Mouse (Mus musculus) liver, embryonic 18 days (tissue): ENCODE results near the gene Samd11. TPM values are rescaled to one million over a fixed set of nuclear protein-coding genes. Genes with fewer than 3 reads are reported as not detected.

Experiments
- polyA plus RNA-seq: library from polyadenylated mRNA; depleted of rRNA; stranded (reverse); fragments of >200 nt; gene quantifications from 2 replicates; pipeline ENCODE4 v1.2.3, GENCODE M21; 2012; rRNA removed

Samd11 gene
- 25.0 and 28.5 TPM in 2 replicates for polyA plus RNA-seq

GRCm38 (mm10) chr4:156255078-156255839 lies at the start of gene Samd11:
TSS of gene Samd11 (minus strand) at chr4:156255657.

GRCm38 (mm10) chr4:156235808-156236533 lies 19.5 kb downstream of the Samd11 start, which contains the start of gene Noc2l:
TSS of gene Noc2l (plus strand) at chr4:156236010.

GRCm38 (mm10) chr4:156234701-156235213 lies 20.7 kb downstream of the Samd11 start, which contains the start of gene Plekhn1:
TSS of gene Plekhn1 (minus strand) at chr4:156234857.

GRCm38 (mm10) chr4:156215649-156216048 lies 39.8 kb downstream of the Samd11 start, which contains the start of gene Perm1:
TSS of gene Perm1 (plus strand) at chr4:156215868.

GRCm38 (mm10) chr4:156203001-156203412 lies 52.5 kb downstream of the Samd11 start, which contains the start of gene AW011738:
TSS of gene AW011738 (plus strand) at chr4:156203304.

GRCm38 (mm10) chr4:156200623-156201475 lies 54.6 kb downstream of the Samd11 start, which contains the start of gene Isg15:
TSS of gene Isg15 (minus strand) at chr4:156200818.

GRCm38 (mm10) chr4:156197131-156197828 lies 58.2 kb downstream of the Samd11 start, which contains the start of gene Agrn:
TSS of gene Agrn (minus strand) at chr4:156197488.

Other genes with a start within 250 kb of the Samd11 start
- gene Tnfrsf4, start 241.8 kb downstream of the Samd11 start, polyA plus RNA-seq, result 0.71 and 1.2 TPM in 2 replicates
- gene Tnfrsf18, start 229.5 kb downstream of the Samd11 start, polyA plus RNA-seq, result 0.54 and 0.59 TPM in 2 replicates
- gene Ttll10, start 196.2 kb downstream of the Samd11 start, polyA plus RNA-seq, result 0.67 and 0.83 TPM in 2 replicates
- 9.1 and 9.9 TPM in 2 replicates for gene 9430015G10Rik, start 145.7 kb downstream of the Samd11 start, polyA plus RNA-seq
- 0.14 and 0.21 TPM in 2 replicates for gene Rnf223, start 125.1 kb downstream of the Samd11 start, polyA plus RNA-seq
- 19.8 and 22.7 TPM in 2 replicates for gene Agrn, start 58.2 kb downstream of the Samd11 start, polyA plus RNA-seq
- 100 and 213 TPM in 2 replicates for gene Isg15, start 54.8 kb downstream of the Samd11 start, polyA plus RNA-seq
- gene AW011738, start 52.4 kb downstream of the Samd11 start, polyA plus RNA-seq, result 2.5 and 3.4 TPM in 2 replicates
- 0.12 TPM in 2 replicates for gene Perm1, start 39.8 kb downstream of the Samd11 start, polyA plus RNA-seq
- gene Plekhn1, start 20.8 kb downstream of the Samd11 start, polyA plus RNA-seq, result 7.3 and 8.4 TPM in 2 replicates
- gene Noc2l, start 19.6 kb downstream of the Samd11 start, polyA plus RNA-seq, result 38.7 and 42.0 TPM in 2 replicates
- not detected in 2 replicates for gene Vmn2r-ps159, start 75.4 kb upstream of the Samd11 start, polyA plus RNA-seq